Comparison of ENCODE assay signal across 11 mouse cellular contexts in genomic region chr3:65660336-65660735, GRCm38 (mm10). TPM values are rescaled to one million over a fixed set of nuclear protein-coding genes. Genes with fewer than 3 reads are reported as not detected.
"Had no signal": no experiment of that assay in that cellular context is flagged by ENCODE, and none has a peak within 500 bp of the region (broad histone marks: within the 10 kb centered on the region; RNA-seq: fewer than 3 reads in every experiment).

No protein-coding gene starts in this region.

- DNase-seq: left cerebral cortex, postnatal 4 days; lung, postnatal 10 days; lung, postnatal 4 days; midbrain, embryonic 14.5 days; retina, postnatal 1 day; right cerebral cortex, postnatal 4 days; thymus, postnatal 14 days had no signal

- H3K9me3 ChIP-seq: limb, embryonic 13.5 days; midbrain, embryonic 10.5 days; neural tube, embryonic 12.5 days had no signal

- H3K36me3 ChIP-seq: limb, embryonic 13.5 days; midbrain, embryonic 10.5 days; neural tube, embryonic 12.5 days had no signal

- H3K27ac ChIP-seq: limb, embryonic 13.5 days; neural tube, embryonic 12.5 days had no signal

RNA-seq across cellular contexts. Expression of gene Lekr1, which starts 5.7 kb away (rescaled TPM):
- total RNA-seq: monocyte, adult 5-6 weeks had no signal
